Mouse (Mus musculus) stomach, embryonic 16.5 days (tissue): ENCODE data around the gene Ikzf3. TPM values are rescaled to one million over a fixed set of nuclear protein-coding genes. Genes with fewer than 3 reads are reported as not detected.

Experiments
- ATAC-seq: fragments of 200-750 bp; cut with Nextera tagmentation; 2 replicates; pipeline ENCODE4 v1.8.0; 2017; ENCODE audit warnings: moderate number of reproducible peaks, moderate TSS enrichment; ENCODE audit not compliant: insufficient read depth, low FRiP score
- H3K27ac ChIP-seq: fragments of 300-500 bp; sonication (generic); 2 replicates; pipeline ENCODE4 v1.5.1; 2014; ENCODE audit warnings: low read length
- H3K27me3 ChIP-seq: fragments of 300-500 bp; sonication (generic); 2 replicates; pipeline ENCODE4 v1.6.1; 2014; ENCODE audit warnings: low read length, control low read depth, mixed read lengths; ENCODE audit not compliant: control insufficient read depth, insufficient read depth
- H3K36me3 ChIP-seq: fragments of 300-500 bp; sonication (generic); 2 replicates; pipeline ENCODE4 v1.6.1; 2014; ENCODE audit warnings: low read length; ENCODE audit not compliant: control insufficient read depth, insufficient read depth
- H3K4me1 ChIP-seq: fragments of 300-500 bp; sonication (generic); 2 replicates; pipeline ENCODE4 v1.6.1; 2014; ENCODE audit warnings: low read length, control low read depth, mixed read lengths; ENCODE audit not compliant: control insufficient read depth, insufficient read depth
- H3K4me2 ChIP-seq: fragments of 300-500 bp; sonication (generic); 2 replicates; pipeline ENCODE4 v1.6.1; 2014; ENCODE audit warnings: low read depth, low read length, mixed read lengths
- H3K4me3 ChIP-seq: fragments of 300-500 bp; sonication (generic); replicated peaks from 2 replicates; pipeline ENCODE4 v1.5.1; 2014; ENCODE audit warnings: mild to moderate bottlenecking, low read length
- H3K9ac ChIP-seq: fragments of 300-500 bp; sonication (generic); 2 replicates; pipeline ENCODE4 v1.6.1; 2014; ENCODE audit warnings: low read length
- H3K9me3 ChIP-seq: fragments of 300-500 bp; sonication (generic); replicated peaks from 2 replicates; pipeline ENCODE4 v1.6.1; 2016; ENCODE audit warnings: low read length, control low read depth; ENCODE audit not compliant: control insufficient read depth
- WGBS: fragments of 180-500 bp; shearing (Covaris S2); extraction: QIAGEN DNeasy Blood & Tissue Kit; methylation state at CpG from one replicate; pipeline ENCODE4 v1.1.7; 2014; 5-methylcytosine and 5-hydroxymethylcytosine counted together
- polyA plus RNA-seq: library from polyadenylated mRNA; unstranded; fragments of >200 nt; fragmentation: Nextera tagmentation; extraction: Ambion mirVana; gene quantifications from 2 replicates; pipeline ENCODE4 v1.2.1, GENCODE M21; 2015

Ikzf3 gene
- polyA plus RNA-seq, 1 experiment from 2014 or later, result 0.54 TPM

GRCm38 (mm10) chr11:98482067-98482466, 63.8 kb downstream of the Ikzf3 start:
- Histone ChIP-seq H3K27ac (no peak overlapping the region), H3K4me1 (no peaks in the 10 kb centered on the region), H3K9ac (no peak overlapping the region), H3K27me3 (no peaks in the 10 kb centered on the region), H3K4me3 (no peak overlapping the region), H3K9me3 (no peaks in the 10 kb centered on the region), H3K36me3 (no peaks in the 10 kb centered on the region), H3K4me2 (no peak overlapping the region)
- WGBS, result 70% methylated on average over 10 of the region's 10 CpGs
- no peak for ATAC-seq

GRCm38 (mm10) chr11:98481231-98481630, 64.6 kb downstream of the Ikzf3 start:
- Histone ChIP-seq H3K4me2 (no peak overlapping the region), H3K4me1 (no peaks in the 10 kb centered on the region), H3K4me3 (no peak overlapping the region), H3K27me3 (no peaks in the 10 kb centered on the region), H3K36me3 (no peaks in the 10 kb centered on the region), H3K9me3 (no peaks in the 10 kb centered on the region), H3K9ac (no peak overlapping the region), H3K27ac (no peak overlapping the region)
- 67% methylated on average over 6 of the region's 6 CpGs for WGBS
- no peak for ATAC-seq

- Histone ChIP-seq H3K27me3 (no peaks in the 10 kb centered on the region), H3K9ac (no peak overlapping the region), H3K4me3 (no peak overlapping the region), H3K27ac (no peak overlapping the region), H3K36me3 (no peaks in the 10 kb centered on the region), H3K4me2 (no peak overlapping the region), H3K4me1 (no peaks in the 10 kb centered on the region), H3K9me3 (no peaks in the 10 kb centered on the region)
- ATAC-seq, result no peak
- 82% methylated on average over 12 of the region's 12 CpGs for WGBS
These were observed 65.8 kb downstream of the Ikzf3 start for GRCm38 (mm10) chr11:98479940-98480497.

GRCm38 (mm10) chr11:98479026-98479939, 66.5 kb downstream of the Ikzf3 start:
- no peak overlapping the region for H3K4me2 ChIP-seq
- ATAC-seq, result no peak
- no peak overlapping the region for H3K27ac ChIP-seq
- no peaks in the 10 kb centered on the region for H3K36me3 ChIP-seq
- H3K9me3 ChIP-seq, result no peaks in the 10 kb centered on the region
- no peak overlapping the region for H3K9ac ChIP-seq
- H3K4me1 ChIP-seq, result no peaks in the 10 kb centered on the region
- no peak overlapping the region for H3K4me3 ChIP-seq
- H3K27me3 ChIP-seq, result no peaks in the 10 kb centered on the region
- WGBS, result 78% methylated on average over 13 of the region's 13 CpGs

- H3K27ac ChIP-seq, result no peak overlapping the region
- no peak for ATAC-seq
- H3K9me3 ChIP-seq, result no peaks in the 10 kb centered on the region
- no peaks in the 10 kb centered on the region; the same call in 1 of the 2 replicates for H3K4me1 ChIP-seq
- H3K4me2 ChIP-seq, result no peak overlapping the region
- H3K36me3 ChIP-seq, result no peaks in the 10 kb centered on the region
- H3K9ac ChIP-seq, result no peak overlapping the region
- 54% methylated on average over 14 of the region's 14 CpGs for WGBS
- H3K27me3 ChIP-seq, result no peaks in the 10 kb centered on the region
- H3K4me3 ChIP-seq, result no peak overlapping the region
These were observed 68.7 kb downstream of the Ikzf3 start for GRCm38 (mm10) chr11:98477011-98477701.

GRCm38 (mm10) chr11:98476434-98476807, 69.4 kb downstream of the Ikzf3 start:
- ATAC-seq, result no peak
- H3K36me3 ChIP-seq, result no peaks in the 10 kb centered on the region
- no peak overlapping the region for H3K27ac ChIP-seq
- WGBS, result 61% methylated on average over 4 of the region's 4 CpGs
- no peak overlapping the region for H3K4me3 ChIP-seq
- H3K27me3 ChIP-seq, result no peaks in the 10 kb centered on the region
- H3K4me2 ChIP-seq, result no peak overlapping the region
- H3K9me3 ChIP-seq, result no peaks in the 10 kb centered on the region
- H3K9ac ChIP-seq, result no peak overlapping the region
- H3K4me1 ChIP-seq, result no peaks in the 10 kb centered on the region; the same call in 1 of the 2 replicates

GRCm38 (mm10) chr11:98475630-98476433, 70.0 kb downstream of the Ikzf3 start:
- Histone ChIP-seq H3K9ac (no peak overlapping the region), H3K36me3 (no peaks in the 10 kb centered on the region), H3K4me2 (no peak overlapping the region), H3K4me3 (no peak overlapping the region), H3K9me3 (no peaks in the 10 kb centered on the region), H3K27ac (no peak overlapping the region), H3K27me3 (no peaks in the 10 kb centered on the region), H3K4me1 (no peaks in the 10 kb centered on the region; the same call in 1 of the 2 replicates)
- no peak for ATAC-seq
- WGBS, result 82% methylated on average over 9 of the region's 9 CpGs

- WGBS, result 87% methylated on average over 11 of the region's 11 CpGs
These were observed 70.9 kb downstream of the Ikzf3 start for GRCm38 (mm10) chr11:98474967-98475366.

More at GRCm38 (mm10) chr11:98474967-98475366, 70.9 kb downstream of the Ikzf3 start:
- Histone ChIP-seq H3K36me3 (no peaks in the 10 kb centered on the region), H3K27ac (no peak overlapping the region), H3K4me3 (no peak overlapping the region), H3K4me1 (no peaks in the 10 kb centered on the region; the same call in 1 of the 2 replicates), H3K4me2 (no peak overlapping the region), H3K27me3 (no peaks in the 10 kb centered on the region), H3K9me3 (no peaks in the 10 kb centered on the region), H3K9ac (no peak overlapping the region)
- no peak for ATAC-seq
